Mouse (Mus musculus): ENCODE results near the gene Gm45902. TPM values are rescaled to one million over a fixed set of nuclear protein-coding genes. Genes with fewer than 3 reads are reported as not detected.

Gene Gm45902
- polyA plus RNA-seq, 2 experiments, result 3.8 to 4.2 TPM

DNA sequence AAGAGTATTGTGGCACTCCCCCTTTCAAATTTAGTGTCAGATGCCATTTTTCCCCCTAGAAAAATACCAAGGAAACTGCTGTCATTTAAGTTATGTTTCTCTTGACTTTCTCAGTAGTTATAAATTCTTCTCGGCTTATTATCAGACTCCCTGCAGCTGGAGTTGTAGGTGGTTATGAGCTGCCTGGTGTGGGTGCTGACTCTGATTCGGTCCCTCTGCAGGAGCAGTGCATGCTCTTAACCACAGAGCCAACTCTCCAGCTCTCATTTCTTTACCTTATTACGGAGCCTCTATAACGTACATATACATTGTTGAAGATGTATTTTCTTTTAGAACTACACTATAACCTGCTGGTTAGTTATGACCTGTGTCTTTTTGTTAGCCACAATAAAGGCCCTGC lies 10.0 kb upstream of the Gm45902 start:
- Histone ChIP-seq H3K27me3 (ENCODE audit: control insufficient read depth, insufficient read depth, low read length) (no peaks in the 10 kb centered on the region), H3K9ac (ENCODE audit: low read depth, low read length, severe bottlenecking) (no peak overlapping the region), H3K27ac (replicated peaks; ENCODE audit: low read depth, low read length) (no peak overlapping the region), H3K4me1 (ENCODE audit: control insufficient read depth, insufficient read depth, low read length) (no peaks in the 10 kb centered on the region), H3K4me2 (replicated peaks; ENCODE audit: low read depth, low read length, severe bottlenecking) (no peak overlapping the region), H3K9me3 (ENCODE audit: control insufficient read depth, low read length) (no peaks in the 10 kb centered on the region), H3K4me3 (replicated peaks; ENCODE audit: low read length) (no peak overlapping the region), H3K36me3 (ENCODE audit: control insufficient read depth, insufficient read depth, low read length) (no peaks in the 10 kb centered on the region)
- WGBS, result 66% methylated on average over 4 of the region's 4 CpGs
- DNase-seq (ENCODE audit: low spot score) (no peak), ATAC-seq (ENCODE audit: low FRiP score, low read depth) (no peak)
- no peak for TF ChIP-seq POLR2A (IDR thresholded peaks at IDR 0.05; ENCODE audit: borderline replicate concordance, extremely low read depth, insufficient read depth, insufficient read length)

DNA sequence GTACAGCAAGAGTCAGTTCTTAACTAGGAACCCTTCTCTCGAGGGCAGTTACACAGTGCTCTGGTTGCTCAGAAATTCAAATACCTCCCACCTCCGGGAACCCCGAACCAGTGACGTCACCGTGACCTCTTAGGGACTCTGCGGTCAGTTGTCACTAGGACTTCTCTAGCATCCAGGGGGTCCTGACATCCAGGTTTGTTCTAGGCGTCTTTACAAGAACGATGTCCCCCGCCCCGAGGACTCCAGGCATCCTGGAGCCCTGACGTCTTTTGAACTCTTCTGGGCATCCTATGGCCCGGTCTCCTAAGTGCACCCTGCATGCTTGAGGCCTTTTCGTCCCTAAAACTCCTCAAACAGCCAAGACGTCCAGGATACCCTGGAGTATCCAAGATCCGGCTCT lies 514 bp downstream of the Gm45902 start:
- DNase-seq (ENCODE audit: low spot score) (peak; percentile 9), ATAC-seq (ENCODE audit: low FRiP score, low read depth) (no peak)
- TF ChIP-seq POLR2A (IDR thresholded peaks at IDR 0.05; ENCODE audit: borderline replicate concordance, extremely low read depth, insufficient read depth, insufficient read length), result no peak
- H3K4me2 ChIP-seq (replicated peaks; ENCODE audit: low read depth, low read length, severe bottlenecking), result peak overlapping the region; percentile 64
- peaks cover 6% of the 10 kb centered on the region for H3K4me1 ChIP-seq (ENCODE audit: control insufficient read depth, insufficient read depth, low read length)
- peak overlapping the region; percentile 71 for H3K4me3 ChIP-seq (replicated peaks; ENCODE audit: low read length)
- no peaks in the 10 kb centered on the region for H3K9me3 ChIP-seq (ENCODE audit: control insufficient read depth, low read length)
- no peaks in the 10 kb centered on the region for H3K27me3 ChIP-seq (ENCODE audit: control insufficient read depth, insufficient read depth, low read length)
- peaks cover 30% of the 10 kb centered on the region for H3K36me3 ChIP-seq (ENCODE audit: control insufficient read depth, insufficient read depth, low read length)
- WGBS, result under 1% methylated on average over 15 of the region's 15 CpGs
- H3K27ac ChIP-seq (replicated peaks; ENCODE audit: low read depth, low read length), result peak overlapping the region; percentile 79
- H3K9ac ChIP-seq (ENCODE audit: low read depth, low read length, severe bottlenecking), result peak overlapping the region; percentile 77

DNA sequence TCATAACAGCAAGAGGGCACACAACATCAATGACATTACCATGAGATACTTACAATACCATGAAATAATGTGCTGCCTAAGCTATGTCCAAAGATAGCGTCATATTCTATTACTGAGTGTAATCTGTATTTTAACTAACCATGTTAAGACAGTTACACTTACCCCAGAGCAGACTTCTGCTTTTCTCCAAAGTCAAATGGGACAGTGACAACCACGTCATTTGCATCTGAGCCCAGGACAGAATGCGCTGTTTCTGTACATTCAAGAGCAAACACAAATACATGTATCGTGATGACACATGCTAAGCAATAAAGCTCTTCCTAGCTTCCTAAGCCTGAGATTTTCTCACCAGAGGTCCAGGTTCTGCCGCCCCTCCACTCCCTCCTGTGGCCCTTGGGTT lies 11.7 kb downstream of the Gm45902 start:
- Histone ChIP-seq H3K9ac (ENCODE audit: low read depth, low read length, severe bottlenecking) (no peak overlapping the region), H3K27ac (replicated peaks; ENCODE audit: low read depth, low read length) (no peak overlapping the region), H3K4me2 (replicated peaks; ENCODE audit: low read depth, low read length, severe bottlenecking) (no peak overlapping the region), H3K4me3 (replicated peaks; ENCODE audit: low read length) (no peak overlapping the region), H3K36me3 (ENCODE audit: control insufficient read depth, insufficient read depth, low read length) (peaks cover 61% of the 10 kb centered on the region), H3K27me3 (ENCODE audit: control insufficient read depth, insufficient read depth, low read length) (no peaks in the 10 kb centered on the region), H3K4me1 (ENCODE audit: control insufficient read depth, insufficient read depth, low read length) (no peaks in the 10 kb centered on the region), H3K9me3 (ENCODE audit: control insufficient read depth, low read length) (no peaks in the 10 kb centered on the region)
- 94% methylated on average over 5 of the region's 5 CpGs for whole genome bisulfite sequencing
- no peak for TF ChIP-seq POLR2A (IDR thresholded peaks at IDR 0.05; ENCODE audit: borderline replicate concordance, extremely low read depth, insufficient read depth, insufficient read length)
- DNase-seq (ENCODE audit: low spot score), result no peak
- no peak for ATAC-seq (ENCODE audit: low FRiP score, low read depth)

DNA sequence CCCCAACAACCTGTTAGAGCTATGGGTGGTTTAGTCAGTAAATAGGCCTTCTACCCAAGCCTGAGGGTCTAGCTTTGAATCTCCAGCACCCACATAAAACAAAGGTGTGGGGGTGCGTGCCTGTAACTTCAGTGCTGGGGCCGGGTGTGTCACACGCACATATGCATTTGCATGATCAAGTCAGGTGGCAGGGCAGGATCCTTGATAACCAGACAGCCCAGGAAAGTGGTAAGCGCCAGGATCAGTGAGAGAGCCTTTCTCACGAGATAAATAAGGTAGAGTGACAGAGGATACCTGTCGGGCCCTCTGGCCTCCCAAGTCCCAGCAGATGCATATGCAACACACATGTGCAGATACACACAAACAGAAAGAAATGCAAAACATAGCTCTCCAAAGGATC lies 13.0 kb downstream of the Gm45902 start:
- Histone ChIP-seq H3K27ac (replicated peaks; ENCODE audit: low read depth, low read length) (no peak overlapping the region), H3K27me3 (ENCODE audit: control insufficient read depth, insufficient read depth, low read length) (no peaks in the 10 kb centered on the region), H3K4me1 (ENCODE audit: control insufficient read depth, insufficient read depth, low read length) (no peaks in the 10 kb centered on the region), H3K9me3 (ENCODE audit: control insufficient read depth, low read length) (no peaks in the 10 kb centered on the region), H3K36me3 (ENCODE audit: control insufficient read depth, insufficient read depth, low read length) (peaks cover 63% of the 10 kb centered on the region), H3K4me3 (replicated peaks; ENCODE audit: low read length) (no peak overlapping the region), H3K9ac (ENCODE audit: low read depth, low read length, severe bottlenecking) (no peak overlapping the region), H3K4me2 (replicated peaks; ENCODE audit: low read depth, low read length, severe bottlenecking) (no peak overlapping the region)
- TF ChIP-seq POLR2A (IDR thresholded peaks at IDR 0.05; ENCODE audit: borderline replicate concordance, extremely low read depth, insufficient read depth, insufficient read length), result no peak
- ATAC-seq (ENCODE audit: low FRiP score, low read depth), result no peak
- DNase-seq (ENCODE audit: low spot score), result no peak
- 93% methylated on average over 6 of the region's 6 CpGs for WGBS

DNA sequence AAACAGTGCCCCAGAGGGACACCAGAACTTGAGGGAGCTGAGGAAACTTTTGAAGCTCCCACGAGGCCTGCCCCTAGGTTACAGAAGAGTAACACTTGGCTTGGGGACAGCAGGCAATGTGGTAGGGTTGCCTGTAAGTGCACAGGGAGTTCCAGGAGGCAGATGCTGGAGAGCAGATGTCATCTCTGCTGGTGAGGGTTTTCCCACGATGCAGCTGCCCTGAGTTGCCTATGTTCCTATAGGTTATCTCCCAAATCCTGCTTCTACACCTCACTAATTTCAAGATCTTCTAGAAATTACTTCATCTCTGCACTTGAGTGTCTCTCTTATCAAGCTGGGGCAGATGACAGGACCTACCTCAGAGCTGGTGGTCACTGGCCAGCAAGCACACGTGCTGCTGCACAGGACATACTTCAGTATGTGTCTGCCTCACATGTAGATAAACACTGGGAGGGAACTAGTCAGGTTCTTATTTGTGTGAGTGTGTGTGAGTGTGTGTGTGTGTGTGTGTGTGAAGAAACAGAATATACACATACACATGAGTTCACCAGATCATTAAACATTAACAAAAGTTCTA lies 18.7 kb downstream of the Gm45902 start:
- H3K9me3 ChIP-seq (ENCODE audit: control insufficient read depth, low read length), result no peaks in the 10 kb centered on the region
- 95% methylated on average over 3 of the region's 3 CpGs for WGBS
- no peak overlapping the region for H3K9ac ChIP-seq (ENCODE audit: low read depth, low read length, severe bottlenecking)
- DNase-seq (ENCODE audit: low spot score) (no peak), ATAC-seq (ENCODE audit: low FRiP score, low read depth) (no peak)
- no peak overlapping the region for H3K4me2 ChIP-seq (replicated peaks; ENCODE audit: low read depth, low read length, severe bottlenecking)
- TF ChIP-seq POLR2A (IDR thresholded peaks at IDR 0.05; ENCODE audit: borderline replicate concordance, extremely low read depth, insufficient read depth, insufficient read length), result no peak
- no peak overlapping the region for H3K27ac ChIP-seq (replicated peaks; ENCODE audit: low read depth, low read length)
- H3K36me3 ChIP-seq (ENCODE audit: control insufficient read depth, insufficient read depth, low read length), result peaks cover 82% of the 10 kb centered on the region
- H3K4me3 ChIP-seq (replicated peaks; ENCODE audit: low read length), result no peak overlapping the region
- no peaks in the 10 kb centered on the region for H3K4me1 ChIP-seq (ENCODE audit: control insufficient read depth, insufficient read depth, low read length)
- H3K27me3 ChIP-seq (ENCODE audit: control insufficient read depth, insufficient read depth, low read length), result no peaks in the 10 kb centered on the region

DNA sequence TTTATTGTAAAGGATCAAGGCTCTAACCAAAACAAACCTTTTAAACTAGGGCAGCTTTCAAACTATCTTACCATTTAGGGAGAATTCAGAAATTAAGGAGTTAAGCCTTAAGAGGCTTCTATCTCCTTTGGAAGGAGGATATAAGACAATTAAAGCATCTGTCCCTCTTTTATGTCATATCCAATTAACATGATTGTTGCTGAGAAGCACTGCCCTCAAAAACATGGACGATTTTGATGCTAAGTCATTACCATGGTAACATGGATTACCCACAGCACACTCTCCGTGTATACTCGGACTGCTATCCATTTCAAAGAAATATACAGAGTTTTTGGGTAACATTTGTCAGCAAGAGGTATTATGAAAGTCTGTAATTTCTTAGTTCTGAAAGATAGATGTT lies 22.8 kb downstream of the Gm45902 start:
- Histone ChIP-seq H3K4me1 (ENCODE audit: control insufficient read depth, insufficient read depth, low read length) (no peaks in the 10 kb centered on the region), H3K9ac (ENCODE audit: low read depth, low read length, severe bottlenecking) (no peak overlapping the region), H3K27me3 (ENCODE audit: control insufficient read depth, insufficient read depth, low read length) (no peaks in the 10 kb centered on the region), H3K4me2 (replicated peaks; ENCODE audit: low read depth, low read length, severe bottlenecking) (no peak overlapping the region), H3K4me3 (replicated peaks; ENCODE audit: low read length) (no peak overlapping the region), H3K27ac (replicated peaks; ENCODE audit: low read depth, low read length) (no peak overlapping the region), H3K36me3 (ENCODE audit: control insufficient read depth, insufficient read depth, low read length) (peaks cover 52% of the 10 kb centered on the region), H3K9me3 (ENCODE audit: control insufficient read depth, low read length) (no peaks in the 10 kb centered on the region)
- 85% methylated on average over 3 of the region's 3 CpGs for WGBS
- DNase-seq (ENCODE audit: low spot score) (no peak), ATAC-seq (ENCODE audit: low FRiP score, low read depth) (no peak)
- TF ChIP-seq POLR2A (IDR thresholded peaks at IDR 0.05; ENCODE audit: borderline replicate concordance, extremely low read depth, insufficient read depth, insufficient read length), result no peak

Measured in limb, embryonic 14.5 days (tissue).